Mouse (Mus musculus): Measurements from ENCODE around the gene Tmem94. TPM values are rescaled to one million over a fixed set of nuclear protein-coding genes. Genes with fewer than 3 reads are reported as not detected.

Gene Tmem94
- polyA plus RNA-seq, 1 experiment = 132 TPM

DNA sequence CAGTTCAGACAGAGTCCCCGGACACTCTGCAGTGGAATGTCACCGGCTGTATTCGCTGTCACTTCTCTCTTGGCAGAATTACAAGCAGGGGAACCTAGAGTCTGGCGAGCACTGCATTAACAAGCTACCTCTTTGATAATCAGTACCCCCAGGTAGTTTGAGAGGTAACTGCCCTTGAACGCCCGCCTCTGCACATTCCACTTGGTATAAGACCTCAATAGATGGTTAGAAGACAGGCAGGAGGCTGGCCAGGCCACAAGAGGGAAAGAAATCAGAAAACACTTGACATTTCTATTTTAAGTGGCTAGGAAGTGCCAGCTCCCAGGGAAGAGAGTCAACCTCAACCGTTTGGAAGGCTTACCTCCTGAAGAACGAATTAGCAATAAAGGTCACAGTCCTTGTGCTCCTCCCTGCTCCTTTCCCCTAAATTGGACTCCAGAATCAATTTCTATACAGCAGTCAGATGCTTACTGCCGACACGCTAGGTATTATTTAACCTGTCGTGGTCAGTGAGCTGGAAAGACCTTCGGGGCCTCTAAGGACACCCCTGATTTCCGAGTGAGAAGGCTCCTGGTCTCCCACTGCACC, 1.2 kb downstream of the Tmem94 start:
- 19% methylated on average over 13 of the region's 13 CpGs for WGBS
- Histone ChIP-seq H3K4me3 (ENCODE audit: low read depth, low read length) (peak overlapping the region; percentile 94), H3K4me1 (ENCODE audit: control insufficient read depth, insufficient read depth, insufficient read length, low read length) (no peaks in the 10 kb centered on the region; the same call in 1 of the 2 replicates), H3K36me3 (ENCODE audit: control insufficient read depth, insufficient read depth, low read length) (no peaks in the 10 kb centered on the region), H3K27ac (ENCODE audit: insufficient read depth, low read depth, low read length) (peak overlapping the region; percentile 75), H3K27me3 (ENCODE audit: control insufficient read depth, insufficient read depth, low read length) (no peaks in the 10 kb centered on the region)
- TF ChIP-seq POLR2A (IDR thresholded peaks at IDR 0.05; ENCODE audit: low read depth, low read length) (no peak), CTCF (IDR thresholded peaks at IDR 0.05; ENCODE audit: extremely low read depth, insufficient read length, insufficient replicate concordance, low read depth, low read length) (no peak)

GRCm38 (mm10) chr11:115766981-115767380, 1.7 kb downstream of the Tmem94 start:
- H3K27ac ChIP-seq (ENCODE audit: insufficient read depth, low read depth, low read length) = peak overlapping the region; percentile 75
- no peaks in the 10 kb centered on the region for H3K36me3 ChIP-seq (ENCODE audit: control insufficient read depth, insufficient read depth, low read length)
- H3K4me3 ChIP-seq (ENCODE audit: low read depth, low read length) = peak overlapping the region; percentile 94; the same call in 1 of the 2 replicates
- 50% methylated on average over 8 of the region's 8 CpGs for WGBS
- TF ChIP-seq POLR2A (IDR thresholded peaks at IDR 0.05; ENCODE audit: low read depth, low read length) (no peak), CTCF (IDR thresholded peaks at IDR 0.05; ENCODE audit: extremely low read depth, insufficient read length, insufficient replicate concordance, low read depth, low read length) (no peak)
- no peaks in the 10 kb centered on the region; the same call in 1 of the 2 replicates for H3K4me1 ChIP-seq (ENCODE audit: control insufficient read depth, insufficient read depth, insufficient read length, low read length)
- H3K27me3 ChIP-seq (ENCODE audit: control insufficient read depth, insufficient read depth, low read length) = no peaks in the 10 kb centered on the region

DNA sequence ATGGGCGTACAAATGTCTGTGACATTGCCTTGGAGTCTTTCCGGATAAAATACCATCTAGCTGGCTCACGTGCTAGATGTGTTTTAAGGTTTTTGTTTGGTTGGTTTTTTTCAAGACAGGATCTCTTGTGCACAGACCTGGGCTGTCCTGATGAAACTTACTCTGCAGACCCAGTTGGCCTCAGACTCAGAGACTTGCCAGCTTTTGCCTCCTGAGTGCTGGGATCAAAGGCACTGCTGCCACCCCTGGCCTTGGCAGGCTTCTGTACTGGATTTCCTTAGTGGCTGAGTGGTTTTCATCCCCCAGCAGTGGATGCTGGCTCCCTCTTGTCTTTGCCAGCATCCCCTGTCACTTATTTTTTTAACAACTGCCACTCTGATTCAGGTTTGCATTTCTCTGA, 3.7 kb downstream of the Tmem94 start:
- H3K4me1 ChIP-seq (ENCODE audit: control insufficient read depth, insufficient read depth, insufficient read length, low read length) = no peaks in the 10 kb centered on the region; the same call in 1 of the 2 replicates
- H3K27ac ChIP-seq (ENCODE audit: insufficient read depth, low read depth, low read length) = no peak overlapping the region
- WGBS = 81% methylated on average over 3 of the region's 3 CpGs
- H3K27me3 ChIP-seq (ENCODE audit: control insufficient read depth, insufficient read depth, low read length) = no peaks in the 10 kb centered on the region
- H3K4me3 ChIP-seq (ENCODE audit: low read depth, low read length) = no peak overlapping the region
- no peak for TF ChIP-seq POLR2A (IDR thresholded peaks at IDR 0.05; ENCODE audit: low read depth, low read length)
- no peak for TF ChIP-seq CTCF (IDR thresholded peaks at IDR 0.05; ENCODE audit: extremely low read depth, insufficient read length, insufficient replicate concordance, low read depth, low read length)
- no peaks in the 10 kb centered on the region for H3K36me3 ChIP-seq (ENCODE audit: control insufficient read depth, insufficient read depth, low read length)

- no peaks in the 10 kb centered on the region for H3K36me3 ChIP-seq (ENCODE audit: control insufficient read depth, insufficient read depth, low read length)
- H3K4me1 ChIP-seq (ENCODE audit: control insufficient read depth, insufficient read depth, insufficient read length, low read length) = peaks cover 16% of the 10 kb centered on the region
- 73% methylated on average over 4 of the region's 4 CpGs for WGBS
- no peak overlapping the region for H3K27ac ChIP-seq (ENCODE audit: insufficient read depth, low read depth, low read length)
- no peak overlapping the region for H3K4me3 ChIP-seq (ENCODE audit: low read depth, low read length)
- no peaks in the 10 kb centered on the region for H3K27me3 ChIP-seq (ENCODE audit: control insufficient read depth, insufficient read depth, low read length)
- TF ChIP-seq POLR2A (IDR thresholded peaks at IDR 0.05; ENCODE audit: low read depth, low read length) (no peak), CTCF (IDR thresholded peaks at IDR 0.05; ENCODE audit: extremely low read depth, insufficient read length, insufficient replicate concordance, low read depth, low read length) (no peak)
Observed at GRCm38 (mm10) chr11:115774653-115775052, 9.4 kb downstream of the Tmem94 start.

GRCm38 (mm10) chr11:115775821-115776665, 10.8 kb downstream of the Tmem94 start:
- Histone ChIP-seq H3K27ac (ENCODE audit: insufficient read depth, low read depth, low read length) (no peak overlapping the region), H3K4me3 (ENCODE audit: low read depth, low read length) (no peak overlapping the region), H3K4me1 (ENCODE audit: control insufficient read depth, insufficient read depth, insufficient read length, low read length) (peaks cover 25% of the 10 kb centered on the region), H3K27me3 (ENCODE audit: control insufficient read depth, insufficient read depth, low read length) (no peaks in the 10 kb centered on the region), H3K36me3 (ENCODE audit: control insufficient read depth, insufficient read depth, low read length) (no peaks in the 10 kb centered on the region)
- 76% methylated on average over 18 of the region's 18 CpGs for WGBS
- TF ChIP-seq CTCF (IDR thresholded peaks at IDR 0.05; ENCODE audit: extremely low read depth, insufficient read length, insufficient replicate concordance, low read depth, low read length) (no peak), POLR2A (IDR thresholded peaks at IDR 0.05; ENCODE audit: low read depth, low read length) (no peak)

DNA sequence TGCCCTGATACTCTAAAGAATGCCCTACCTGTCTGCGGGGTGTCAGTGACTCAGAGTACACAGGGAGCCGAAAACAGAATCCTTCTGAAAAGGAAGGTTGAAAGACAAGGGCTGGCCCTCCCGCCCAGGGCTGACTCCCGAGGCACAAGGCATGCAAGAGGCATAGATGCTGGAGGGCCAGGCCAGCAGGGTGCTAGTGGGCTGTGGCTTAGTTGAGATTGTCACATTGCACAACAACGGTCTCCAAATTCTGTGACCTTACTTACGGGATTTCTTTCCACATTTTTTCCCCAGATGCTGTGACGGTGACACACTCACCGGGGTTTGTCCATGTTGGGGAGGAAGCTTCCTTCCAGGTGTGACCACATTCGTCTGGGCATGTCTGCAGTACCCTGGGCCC, 11.7 kb downstream of the Tmem94 start:
- no peaks in the 10 kb centered on the region for H3K36me3 ChIP-seq (ENCODE audit: control insufficient read depth, insufficient read depth, low read length)
- H3K4me1 ChIP-seq (ENCODE audit: control insufficient read depth, insufficient read depth, insufficient read length, low read length) = peaks cover 25% of the 10 kb centered on the region
- no peak for TF ChIP-seq POLR2A (IDR thresholded peaks at IDR 0.05; ENCODE audit: low read depth, low read length)
- no peak for TF ChIP-seq CTCF (IDR thresholded peaks at IDR 0.05; ENCODE audit: extremely low read depth, insufficient read length, insufficient replicate concordance, low read depth, low read length)
- H3K27ac ChIP-seq (ENCODE audit: insufficient read depth, low read depth, low read length) = no peak overlapping the region
- H3K4me3 ChIP-seq (ENCODE audit: low read depth, low read length) = no peak overlapping the region
- 73% methylated on average over 9 of the region's 9 CpGs for WGBS
- H3K27me3 ChIP-seq (ENCODE audit: control insufficient read depth, insufficient read depth, low read length) = no peaks in the 10 kb centered on the region

Data from small intestine, adult 2 months (tissue).